Mouse (Mus musculus) spleen, postnatal 4 days (tissue): ENCODE measurements at regions not wholly inside any gene's neighbourhood (a gene's known extent, or its start where the extent isn't known, plus 50 kb on each side); places are given as distances from the start of the nearest gene placed in this dataset.

Source experiments
- DNase-seq, 2 experiments: peaks; one replicate each; pipeline ENCODE4 v3.0.0; 2022; ENCODE audit warnings: low spot score in 2 of 2

- no peak for DNase-seq
Measured at GRCm38 (mm10) chr12:26543463-26543862, 74.5 kb downstream of the Cmpk2 start.

DNA sequence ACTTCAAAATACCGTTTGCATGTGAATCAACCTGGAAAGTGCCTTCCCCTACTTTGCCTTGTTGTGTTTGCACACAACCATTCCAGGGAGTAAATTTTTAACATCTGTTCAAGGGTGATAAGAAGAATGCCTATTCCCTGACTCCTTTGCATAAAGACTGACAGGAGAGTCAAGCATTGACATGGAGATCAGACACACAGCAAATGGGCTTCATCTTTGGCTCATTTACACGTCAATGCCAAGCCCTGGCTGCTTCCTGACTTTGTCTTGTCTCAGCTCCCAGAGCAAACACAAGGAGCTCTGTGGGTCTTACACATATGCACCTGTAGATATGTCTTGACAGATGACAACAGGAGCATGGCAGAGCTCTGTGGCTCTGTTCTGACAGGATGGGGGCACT is 73.4 kb downstream of the Cmpk2 start:
- no peak for DNase-seq

DNA sequence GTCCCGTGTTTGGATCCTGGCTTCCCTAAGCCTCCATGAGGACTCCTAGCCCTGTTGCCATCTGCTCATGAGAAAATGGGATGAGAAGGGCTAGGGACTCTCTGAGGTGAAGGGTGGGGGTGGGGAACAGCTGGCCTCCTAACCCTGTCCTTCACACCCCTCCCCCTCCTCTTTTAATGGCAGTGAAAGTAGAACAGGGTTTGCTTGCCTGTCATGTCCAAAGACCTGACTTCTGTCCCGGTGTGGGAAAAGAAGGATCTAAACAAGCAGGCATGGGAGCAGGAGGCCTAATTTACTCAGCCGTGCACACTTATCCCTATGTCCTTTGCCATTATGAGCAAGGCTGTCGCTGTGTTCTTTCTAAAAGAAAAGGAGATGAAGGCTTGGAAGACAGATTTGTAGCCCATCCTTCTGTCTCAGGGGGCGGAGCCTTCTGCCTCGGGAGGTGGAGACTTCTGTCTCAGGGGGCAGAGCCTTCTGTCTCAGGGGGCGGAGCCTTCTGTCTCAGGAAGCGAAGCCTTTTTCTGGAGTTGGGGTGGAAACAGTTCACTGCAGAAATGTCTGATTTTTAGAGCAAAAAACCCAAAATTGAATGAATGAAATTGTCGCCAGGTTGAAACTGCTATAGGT is 66.4 kb downstream of the Cmpk2 start:
- DNase-seq, result no peak

DNA sequence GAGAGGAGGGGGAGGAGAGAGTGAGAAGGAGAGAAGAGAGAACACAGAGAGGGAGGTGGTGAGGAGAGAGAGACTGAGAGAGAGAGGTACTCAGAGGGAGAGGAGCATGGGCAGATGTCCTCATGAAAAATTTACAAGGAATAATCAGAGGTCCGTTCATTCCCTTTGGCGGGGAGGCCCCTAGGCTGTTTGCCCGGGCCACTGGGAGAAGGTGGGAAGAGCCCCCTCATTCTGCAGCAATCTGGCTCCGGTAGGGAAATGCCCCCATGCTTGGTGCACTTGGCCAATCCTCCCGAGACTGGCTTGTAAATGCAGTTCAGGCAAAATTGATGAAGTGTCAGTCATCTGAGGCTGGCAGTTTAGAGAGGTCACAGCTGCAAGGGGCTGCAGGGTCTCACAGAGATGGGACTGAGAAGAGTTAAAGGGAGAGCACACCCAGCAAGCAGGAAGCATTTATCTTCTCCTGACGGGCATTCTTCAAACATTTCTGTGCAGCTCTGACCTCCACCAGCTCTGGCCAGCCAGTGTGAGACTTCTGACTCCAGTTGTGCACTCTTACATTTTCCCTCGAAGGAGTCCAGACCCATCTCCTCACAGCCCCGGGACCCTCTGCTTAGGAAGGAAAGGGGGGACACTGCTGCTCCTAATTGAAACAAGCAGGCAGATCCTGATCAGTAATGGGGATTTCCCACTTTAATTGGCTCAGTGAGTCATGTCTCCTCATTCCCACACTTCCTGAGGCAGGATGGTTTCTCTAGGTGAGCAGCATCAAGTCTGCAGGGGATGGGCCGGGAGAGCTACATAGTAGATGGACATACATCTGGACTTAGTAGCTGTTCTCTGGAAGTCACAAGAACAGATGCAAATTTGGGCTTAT is 65.5 kb downstream of the Cmpk2 start:
- no peak for DNase-seq

- no peak for DNase-seq
Measured at GRCm38 (mm10) chr12:26533641-26534151, 64.7 kb downstream of the Cmpk2 start.

DNA sequence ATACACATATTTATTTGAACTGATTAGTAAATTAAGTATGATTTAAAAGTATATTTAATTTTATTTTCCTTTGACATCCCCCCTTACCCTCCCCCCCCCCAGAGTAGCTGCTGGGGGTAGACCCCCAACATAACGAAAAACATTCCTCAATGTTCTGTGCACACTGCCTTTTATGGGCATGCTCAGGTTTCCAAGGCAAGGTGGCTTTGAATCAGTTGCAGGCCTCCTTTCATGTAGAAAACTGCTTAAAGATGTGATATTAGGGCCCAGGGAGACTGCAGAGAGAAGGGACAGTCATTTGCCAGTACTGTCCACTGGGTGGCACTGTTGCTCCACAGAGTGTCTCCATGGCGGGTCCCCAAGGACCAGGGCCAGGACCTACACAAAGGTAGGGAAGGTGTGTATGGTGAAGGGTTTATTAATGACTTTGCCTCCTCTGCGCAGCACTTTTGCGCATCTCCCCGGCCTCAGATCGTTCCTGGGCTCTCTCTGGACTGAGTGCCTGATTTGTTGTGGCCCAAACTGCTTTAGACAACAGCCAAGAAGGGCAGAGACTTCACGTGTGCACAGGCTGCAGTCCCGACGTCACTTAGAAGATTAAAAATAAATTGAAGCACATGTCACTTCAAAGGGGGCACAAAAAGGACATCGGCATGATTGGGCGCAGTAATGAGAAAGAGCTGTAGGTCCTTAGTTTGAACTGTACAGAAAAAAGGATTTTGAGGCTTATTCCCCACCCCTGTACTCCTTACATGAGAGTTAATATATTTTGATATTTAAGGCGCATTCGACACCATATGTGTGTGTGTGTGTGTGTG is 64.0 kb downstream of the Cmpk2 start:
- DNase-seq, result peak; percentile 57 to 84

- no peak for DNase-seq
Measured at GRCm38 (mm10) chr12:26532076-26532475, 63.1 kb downstream of the Cmpk2 start.
